Mouse (Mus musculus) C2C12 (cell line): ENCODE measurements around the gene Fam83c.

ENCODE experiments used
- CEBPB ChIP-seq: IDR thresholded peaks from one replicate; pipeline ENCODE4 v1.6.1; 2011; ENCODE audit warnings: low read depth, mild to moderate bottlenecking, control low read depth, moderate library complexity
- CTCF ChIP-seq: IDR thresholded peaks from one replicate; pipeline ENCODE4 v1.5.1; 2011; ENCODE audit not compliant: control insufficient read depth, insufficient read depth, insufficient read length
- USF1 ChIP-seq: IDR thresholded peaks from one replicate; pipeline ENCODE4 v1.6.1; 2011; ENCODE audit warnings: low read depth, mild to moderate bottlenecking, control low read depth, moderate library complexity

DNA sequence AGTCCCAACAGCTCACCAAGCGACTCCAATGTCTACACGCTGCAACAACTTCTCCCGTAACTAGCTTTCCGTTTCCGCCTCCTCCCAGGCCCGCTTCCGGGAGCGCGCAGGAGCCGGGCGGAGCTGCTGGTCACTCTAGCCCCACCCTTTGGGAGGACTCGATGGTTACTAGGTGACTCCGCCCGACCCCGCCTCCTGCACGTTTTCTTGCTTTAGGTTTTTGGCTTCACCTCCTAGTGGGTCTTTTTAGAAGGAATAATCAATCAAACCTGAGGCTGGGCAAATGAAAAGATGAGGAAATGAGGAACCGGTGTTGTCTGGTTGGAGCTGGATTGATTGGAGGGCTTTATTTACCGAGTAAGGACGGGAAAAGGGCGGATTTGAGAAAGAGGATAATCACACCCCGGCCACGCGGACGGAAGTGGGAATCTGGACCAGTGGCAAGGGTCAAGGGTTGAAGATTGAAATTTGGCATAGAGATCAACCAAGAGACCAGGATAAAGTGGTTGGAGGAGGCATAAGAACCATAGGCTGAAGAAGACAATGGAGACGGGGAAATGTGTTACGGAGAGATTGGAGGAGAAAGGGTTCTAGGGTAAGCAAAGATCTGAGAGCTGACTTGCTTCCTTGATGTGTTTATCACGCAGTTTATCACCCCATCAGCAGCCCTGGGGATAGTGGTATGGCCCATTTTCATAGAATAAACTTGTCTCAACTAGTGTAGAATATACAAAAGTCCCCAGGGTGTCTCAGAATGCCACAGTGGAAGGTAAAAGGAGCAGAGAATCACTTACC lies 7.8 kb downstream of the Fam83c start, which contains the start of gene Eif6:
- TF ChIP-seq USF1 (peak; percentile 44), CEBPB (no peak), CTCF (no peak)
